Mouse (Mus musculus): ENCODE measurements at regions not wholly inside any gene's neighbourhood (a gene's known extent, or its start where the extent isn't known, plus 50 kb on each side); places are given as distances from the start of the nearest gene placed in this dataset.

- peak; percentile 99 for DNase-seq
Observed at GRCm38 (mm10) chr17:83276000-83276891, 61.2 kb downstream of the Pkdcc start.

GRCm38 (mm10) chr17:83277117-83277947 is 62.2 kb downstream of the Pkdcc start:
- DNase-seq = peak; percentile 98

GRCm38 (mm10) chr17:83277948-83278924 is 63.1 kb downstream of the Pkdcc start:
- DNase-seq = no peak

GRCm38 (mm10) chr17:83283328-83283727 is 67.4 kb upstream of the Eml4 start:
- DNase-seq = peak; percentile 75

GRCm38 (mm10) chr17:83287381-83288142 is 63.2 kb upstream of the Eml4 start:
- peak; percentile 92 for DNase-seq

- DNase-seq = peak; percentile 96
Observed at GRCm38 (mm10) chr17:83288143-83288492, 62.6 kb upstream of the Eml4 start.

GRCm38 (mm10) chr17:83295526-83296238 is 55.0 kb upstream of the Eml4 start:
- DNase-seq = peak; percentile 39

- DNase-seq = peak; percentile 81
Observed at GRCm38 (mm10) chr17:83297379-83298121, 53.2 kb upstream of the Eml4 start.

All from heart, adult 11 months (tissue).